Mouse (Mus musculus): ENCODE results near the gene Ifi35. TPM values are rescaled to one million over a fixed set of nuclear protein-coding genes. Genes with fewer than 3 reads are reported as not detected.
A peak's percentile ranks its signal among the peaks of the same experiment; 100 is the strongest.
"Not testable (repeated sequence)": the region's sequence is repeated elsewhere in the genome, so short reads cannot be mapped to it uniquely, and the experiment has no call there.

Gene Ifi35
- polyA plus RNA-seq, 1 experiment from 2014 or later = 23.0 TPM

GRCm38 (mm10) chr11:101441450-101442126, 6.6 kb upstream of the Ifi35 start:
- H3K9me3 ChIP-seq (ENCODE audit: control insufficient read depth, low read depth, low read length); H3K27ac ChIP-seq (ENCODE audit: low read length); H3K9ac ChIP-seq (replicated peaks; ENCODE audit: low read depth, low read length); H3K27me3 ChIP-seq (ENCODE audit: control insufficient read depth, insufficient read depth, low read length); ATAC-seq (ENCODE audit: insufficient number of reproducible peaks, insufficient read depth, low FRiP score, low read depth): not testable (repeated sequence)
- Histone ChIP-seq H3K4me2 (replicated peaks; ENCODE audit: low read depth, low read length) (peak overlapping the region; percentile 31), H3K36me3 (ENCODE audit: control insufficient read depth, insufficient read depth, low read length) (peaks cover 21% of the 10 kb centered on the region), H3K4me3 (ENCODE audit: low read depth, low read length) (peak overlapping the region; percentile 87), H3K4me1 (ENCODE audit: control insufficient read depth, insufficient read depth, low read length) (peaks cover 15% of the 10 kb centered on the region; the same call in 1 of the 2 replicates)
- 38% methylated on average over 15 of the region's 15 CpGs for WGBS

DNA sequence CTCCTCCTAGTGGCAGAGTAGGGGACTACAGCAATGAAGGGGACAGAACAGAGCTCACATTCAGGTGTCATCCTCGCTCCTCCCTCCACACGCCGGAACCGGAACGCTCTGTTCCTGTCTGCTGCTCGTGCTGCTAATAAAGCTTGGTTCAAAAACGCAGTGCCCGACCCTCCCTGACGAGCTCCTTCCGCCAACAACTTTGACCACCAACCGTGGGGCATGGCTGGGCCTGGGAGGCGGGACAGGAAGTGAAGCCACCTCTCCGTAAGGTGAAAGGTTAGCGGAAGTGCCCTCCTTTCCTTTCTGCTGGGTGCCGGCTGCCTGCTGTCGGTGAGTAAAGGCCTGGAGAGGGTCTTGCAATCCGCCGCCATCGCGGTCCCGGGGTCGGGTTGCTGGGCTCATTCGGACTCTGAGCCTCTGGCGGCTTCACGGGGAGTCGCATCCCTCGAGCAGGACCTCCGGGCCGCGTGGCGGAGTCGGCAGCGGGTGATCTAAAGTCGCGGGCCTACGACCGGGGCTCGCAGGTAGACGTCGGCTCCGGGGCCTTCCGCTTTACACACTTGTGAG, 6.0 kb upstream of the Ifi35 start, which contains the start of gene Rpl27:
TSS of gene Rpl27 (plus strand) at position 172 of the 567 bp plus-strand sequence.
- no peaks in the 10 kb centered on the region for H3K9me3 ChIP-seq (ENCODE audit: control insufficient read depth, low read depth, low read length)
- under 1% methylated on average over 42 of the region's 42 CpGs for WGBS
- peak within 1 kb of the TSS; percentile 90 for H3K27ac ChIP-seq (ENCODE audit: low read length)
- no peaks in the 10 kb centered on the region for H3K27me3 ChIP-seq (ENCODE audit: control insufficient read depth, insufficient read depth, low read length)
- H3K9ac ChIP-seq (replicated peaks; ENCODE audit: low read depth, low read length) = peak within 1 kb of the TSS; percentile 95
- ATAC-seq (ENCODE audit: insufficient number of reproducible peaks, insufficient read depth, low FRiP score, low read depth) = peak; percentile 98
- H3K4me1 ChIP-seq (ENCODE audit: control insufficient read depth, insufficient read depth, low read length) = peaks cover 15% of the 10 kb centered on the region; the same call in 1 of the 2 replicates
- peaks cover 21% of the 10 kb centered on the region for H3K36me3 ChIP-seq (ENCODE audit: control insufficient read depth, insufficient read depth, low read length)
- peak within 1 kb of the TSS; percentile 87 for H3K4me3 ChIP-seq (ENCODE audit: low read depth, low read length)
- peak within 1 kb of the TSS; percentile 93 for H3K4me2 ChIP-seq (replicated peaks; ENCODE audit: low read depth, low read length)

GRCm38 (mm10) chr11:101442760-101443159, 5.4 kb upstream of the Ifi35 start:
- peak overlapping the region; percentile 95 for H3K9ac ChIP-seq (replicated peaks; ENCODE audit: low read depth, low read length)
- no peaks in the 10 kb centered on the region for H3K9me3 ChIP-seq (ENCODE audit: control insufficient read depth, low read depth, low read length)
- WGBS = under 1% methylated on average over 14 of the region's 14 CpGs
- no peak; the same call in 1 of the 2 replicates for ATAC-seq (ENCODE audit: insufficient number of reproducible peaks, insufficient read depth, low FRiP score, low read depth)
- H3K36me3 ChIP-seq (ENCODE audit: control insufficient read depth, insufficient read depth, low read length) = peaks cover 21% of the 10 kb centered on the region
- H3K4me2 ChIP-seq (replicated peaks; ENCODE audit: low read depth, low read length) = peak overlapping the region; percentile 93
- H3K27ac ChIP-seq (ENCODE audit: low read length) = peak overlapping the region; percentile 90
- H3K27me3 ChIP-seq (ENCODE audit: control insufficient read depth, insufficient read depth, low read length) = no peaks in the 10 kb centered on the region
- peaks cover 15% of the 10 kb centered on the region; the same call in 1 of the 2 replicates for H3K4me1 ChIP-seq (ENCODE audit: control insufficient read depth, insufficient read depth, low read length)
- peak overlapping the region; percentile 87 for H3K4me3 ChIP-seq (ENCODE audit: low read depth, low read length)

DNA sequence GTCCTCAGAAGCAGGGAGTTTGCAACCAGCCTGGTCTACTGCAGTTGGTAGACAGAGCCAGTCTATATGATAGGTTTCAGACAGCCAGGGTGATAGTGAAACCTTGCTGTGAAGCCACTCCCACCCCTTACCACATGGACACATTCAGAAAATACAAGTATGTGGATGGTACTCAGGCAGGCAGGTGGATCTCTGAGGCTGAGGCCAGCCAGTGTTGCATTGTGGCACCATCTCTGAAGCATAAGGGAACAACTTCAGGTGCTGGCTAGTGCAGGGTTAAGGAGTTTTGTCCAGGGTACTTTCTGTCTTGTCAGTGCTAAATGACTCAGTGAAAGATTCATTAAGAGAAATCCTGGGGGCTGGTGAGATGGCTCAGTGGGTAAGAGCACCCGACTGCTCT, 1.9 kb upstream of the Ifi35 start:
- no peaks in the 10 kb centered on the region for H3K9me3 ChIP-seq (ENCODE audit: control insufficient read depth, low read depth, low read length)
- WGBS = 79% methylated on average over 1 of the region's 1 CpGs
- H3K4me3 ChIP-seq (ENCODE audit: low read depth, low read length) = no peak overlapping the region
- peaks cover 17% of the 10 kb centered on the region; the same call in 1 of the 2 replicates for H3K4me1 ChIP-seq (ENCODE audit: control insufficient read depth, insufficient read depth, low read length)
- no peak overlapping the region for H3K27ac ChIP-seq (ENCODE audit: low read length)
- peaks cover 21% of the 10 kb centered on the region for H3K36me3 ChIP-seq (ENCODE audit: control insufficient read depth, insufficient read depth, low read length)
- no peaks in the 10 kb centered on the region for H3K27me3 ChIP-seq (ENCODE audit: control insufficient read depth, insufficient read depth, low read length)
- H3K4me2 ChIP-seq (replicated peaks; ENCODE audit: low read depth, low read length) = no peak overlapping the region
- ATAC-seq (ENCODE audit: insufficient number of reproducible peaks, insufficient read depth, low FRiP score, low read depth) = no peak
- H3K9ac ChIP-seq (replicated peaks; ENCODE audit: low read depth, low read length) = no peak overlapping the region

GRCm38 (mm10) chr11:101446860-101447259, 1.3 kb upstream of the Ifi35 start:
- not testable (repeated sequence) for H3K4me2 ChIP-seq (replicated peaks; ENCODE audit: low read depth, low read length); H3K9me3 ChIP-seq (ENCODE audit: control insufficient read depth, low read depth, low read length); H3K9ac ChIP-seq (replicated peaks; ENCODE audit: low read depth, low read length); H3K4me3 ChIP-seq (ENCODE audit: low read depth, low read length); H3K27ac ChIP-seq (ENCODE audit: low read length); H3K27me3 ChIP-seq (ENCODE audit: control insufficient read depth, insufficient read depth, low read length); ATAC-seq (ENCODE audit: insufficient number of reproducible peaks, insufficient read depth, low FRiP score, low read depth)
- Histone ChIP-seq H3K4me1 (ENCODE audit: control insufficient read depth, insufficient read depth, low read length) (peaks cover 17% of the 10 kb centered on the region; the same call in 1 of the 2 replicates), H3K36me3 (ENCODE audit: control insufficient read depth, insufficient read depth, low read length) (peaks cover 21% of the 10 kb centered on the region)
- 91% methylated on average over 8 of the region's 8 CpGs for WGBS

GRCm38 (mm10) chr11:101447786-101448185, 421 bp upstream of the Ifi35 start:
- ATAC-seq (ENCODE audit: insufficient number of reproducible peaks, insufficient read depth, low FRiP score, low read depth) = no peak
- H3K9me3 ChIP-seq (ENCODE audit: control insufficient read depth, low read depth, low read length) = no peaks in the 10 kb centered on the region
- H3K27me3 ChIP-seq (ENCODE audit: control insufficient read depth, insufficient read depth, low read length) = no peaks in the 10 kb centered on the region
- H3K27ac ChIP-seq (ENCODE audit: low read length) = peak overlapping the region; percentile 10; the same call in 1 of the 2 replicates
- no peak overlapping the region for H3K4me3 ChIP-seq (ENCODE audit: low read depth, low read length)
- peaks cover 21% of the 10 kb centered on the region for H3K36me3 ChIP-seq (ENCODE audit: control insufficient read depth, insufficient read depth, low read length)
- no peak overlapping the region for H3K9ac ChIP-seq (replicated peaks; ENCODE audit: low read depth, low read length)
- peak overlapping the region; percentile 59; the same call in 1 of the 2 replicates for H3K4me2 ChIP-seq (replicated peaks; ENCODE audit: low read depth, low read length)
- WGBS = 87% methylated on average over 5 of the region's 5 CpGs
- H3K4me1 ChIP-seq (ENCODE audit: control insufficient read depth, insufficient read depth, low read length) = peaks cover 17% of the 10 kb centered on the region; the same call in 1 of the 2 replicates

DNA sequence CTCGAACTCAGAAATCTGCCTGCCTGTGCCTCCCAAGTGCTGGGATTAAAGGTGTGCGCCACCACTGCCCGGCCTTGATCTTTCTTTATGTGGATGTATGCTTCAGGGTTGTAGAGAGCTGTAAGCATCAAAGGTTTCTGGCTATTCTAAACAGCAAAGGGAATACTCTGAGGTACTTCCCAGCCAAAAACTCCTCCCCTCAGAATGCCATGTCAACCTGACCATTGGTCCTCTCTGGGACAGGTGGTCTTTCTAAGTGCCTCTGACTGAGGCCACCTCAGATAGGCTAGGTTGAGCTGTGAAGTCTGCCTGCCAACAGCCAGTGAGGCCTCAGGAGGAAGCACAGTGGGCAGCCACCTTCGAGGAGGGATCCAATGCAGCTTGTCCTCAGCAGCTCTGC, 692 bp downstream of the Ifi35 start:
- Histone ChIP-seq H3K4me1 (ENCODE audit: control insufficient read depth, insufficient read depth, low read length) (peaks cover 8% of the 10 kb centered on the region; the same call in 1 of the 2 replicates), H3K27ac (ENCODE audit: low read length) (peak overlapping the region; percentile 77; the same call in 1 of the 2 replicates), H3K4me2 (replicated peaks; ENCODE audit: low read depth, low read length) (peak overlapping the region; percentile 59), H3K27me3 (ENCODE audit: control insufficient read depth, insufficient read depth, low read length) (no peaks in the 10 kb centered on the region), H3K9me3 (ENCODE audit: control insufficient read depth, low read depth, low read length) (no peaks in the 10 kb centered on the region), H3K36me3 (ENCODE audit: control insufficient read depth, insufficient read depth, low read length) (peaks cover 16% of the 10 kb centered on the region), H3K4me3 (ENCODE audit: low read depth, low read length) (peak overlapping the region; percentile 40; the same call in 1 of the 2 replicates), H3K9ac (replicated peaks; ENCODE audit: low read depth, low read length) (no peak overlapping the region)
- WGBS = 77% methylated on average over 4 of the region's 4 CpGs
- no peak for ATAC-seq (ENCODE audit: insufficient number of reproducible peaks, insufficient read depth, low FRiP score, low read depth)

DNA sequence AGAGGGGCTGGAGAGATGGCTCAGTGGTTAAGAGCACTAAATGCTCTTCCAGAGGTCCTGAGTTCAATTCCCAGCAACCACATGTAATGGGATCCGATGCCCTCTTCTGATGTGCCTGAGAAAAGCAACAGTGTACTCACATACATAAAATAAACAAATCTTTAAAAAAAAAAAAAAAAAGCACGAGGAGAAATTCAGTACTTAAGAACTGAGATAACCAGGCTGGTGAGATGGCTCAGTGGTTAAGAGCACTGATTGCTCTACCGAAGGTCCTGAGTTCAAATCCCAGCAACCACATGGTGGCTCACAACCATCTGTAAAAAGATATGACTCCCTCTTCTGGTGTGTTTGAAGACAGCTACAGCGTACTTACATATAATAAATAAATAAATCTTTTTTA, 1.4 kb downstream of the Ifi35 start:
- ATAC-seq (ENCODE audit: insufficient number of reproducible peaks, insufficient read depth, low FRiP score, low read depth); H3K27me3 ChIP-seq (ENCODE audit: control insufficient read depth, insufficient read depth, low read length); H3K4me2 ChIP-seq (replicated peaks; ENCODE audit: low read depth, low read length); H3K9me3 ChIP-seq (ENCODE audit: control insufficient read depth, low read depth, low read length); H3K4me3 ChIP-seq (ENCODE audit: low read depth, low read length); H3K27ac ChIP-seq (ENCODE audit: low read length); H3K9ac ChIP-seq (replicated peaks; ENCODE audit: low read depth, low read length); H3K4me1 ChIP-seq (ENCODE audit: control insufficient read depth, insufficient read depth, low read length); H3K36me3 ChIP-seq (ENCODE audit: control insufficient read depth, insufficient read depth, low read length): not testable (repeated sequence)
- WGBS = 78% methylated on average over 4 of the region's 4 CpGs
